Mouse (Mus musculus) T-cell, adult 66 days (primary cell): ENCODE measurements around the gene Tmem59. TPM values are rescaled to one million over a fixed set of nuclear protein-coding genes. Genes with fewer than 3 reads are reported as not detected.

Source experiments
- total RNA-seq, 2 experiments: library from RNA; stranded (reverse); gene quantifications; 3 replicates in 1 of 2; 4 replicates in 1 of 2; pipeline ENCODE4 v1.2.4; 2023

The Tmem59 gene
- total RNA-seq = 100 to 1,000 TPM; 115 to 138 TPM

DNA sequence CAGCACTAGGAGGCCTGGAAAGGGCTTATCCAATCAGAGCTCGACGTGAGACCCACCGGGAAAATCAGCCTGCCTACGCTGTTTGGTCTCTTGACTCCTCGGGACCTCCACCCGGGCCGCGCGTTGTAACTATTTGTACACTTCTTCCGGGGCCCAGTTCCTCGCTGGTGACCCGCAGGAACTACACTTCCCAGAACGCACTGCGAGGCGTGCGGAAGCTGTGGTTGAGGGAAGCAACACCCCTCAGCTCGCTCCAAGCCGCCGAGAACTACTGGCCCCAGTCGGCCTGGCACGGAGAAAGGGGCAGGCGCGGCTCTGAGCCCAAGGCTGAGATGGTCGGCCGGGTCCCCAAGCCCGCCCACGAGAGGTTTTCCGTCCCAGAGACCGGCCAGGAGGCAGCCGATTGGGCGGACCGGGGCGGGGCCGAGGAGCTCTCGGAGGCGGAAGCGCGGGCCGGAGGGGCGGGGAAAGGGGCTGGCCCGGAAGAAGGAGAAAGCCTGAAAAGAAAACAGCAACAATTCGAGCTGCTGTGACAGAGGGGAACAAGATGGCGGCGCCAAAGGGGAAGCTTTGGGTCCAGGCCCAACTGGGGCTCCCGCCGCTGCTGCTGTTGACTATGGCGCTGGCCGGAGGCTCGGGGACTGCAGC lies at the start of gene Tmem59:
Gene Tmem59 (plus strand): TSS at position 218 of the 648 bp plus-strand sequence.

DNA sequence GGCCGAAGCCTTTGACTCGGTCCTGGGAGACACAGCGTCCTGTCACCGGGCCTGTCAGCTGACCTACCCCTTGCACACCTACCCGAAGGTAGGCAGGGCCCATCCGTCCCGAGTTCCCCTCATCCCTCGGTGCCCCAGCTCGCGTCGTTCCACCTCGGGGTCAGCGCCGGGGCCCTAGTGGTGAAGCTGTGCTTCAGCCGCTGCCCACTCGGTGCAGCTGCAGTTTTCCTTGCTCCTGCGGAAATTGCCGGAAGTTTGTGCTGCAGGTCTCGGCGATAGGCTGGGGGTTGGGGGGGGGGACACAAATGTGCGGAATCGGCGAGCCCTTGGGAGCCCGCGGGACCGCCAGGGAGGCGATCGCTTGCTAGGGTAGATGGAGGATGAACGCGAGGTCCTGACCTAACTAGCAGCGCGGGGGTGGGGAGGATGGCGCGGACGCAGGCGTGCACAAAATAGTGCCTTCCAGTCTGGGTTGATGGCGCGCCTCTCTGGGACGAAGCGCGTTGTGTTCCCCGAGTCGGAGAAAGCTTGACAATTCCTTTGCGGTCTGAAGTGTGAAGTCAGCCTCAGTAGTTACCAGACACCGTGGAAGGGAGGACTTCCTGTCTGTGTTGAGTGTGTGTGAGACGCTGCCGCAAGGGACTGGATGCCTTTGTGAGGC lies 761 bp downstream of the Tmem59 start, which contains the start of gene Tceanc2:
Gene Tceanc2 (minus strand): TSS at position 287 of the 661 bp plus-strand sequence.

DNA sequence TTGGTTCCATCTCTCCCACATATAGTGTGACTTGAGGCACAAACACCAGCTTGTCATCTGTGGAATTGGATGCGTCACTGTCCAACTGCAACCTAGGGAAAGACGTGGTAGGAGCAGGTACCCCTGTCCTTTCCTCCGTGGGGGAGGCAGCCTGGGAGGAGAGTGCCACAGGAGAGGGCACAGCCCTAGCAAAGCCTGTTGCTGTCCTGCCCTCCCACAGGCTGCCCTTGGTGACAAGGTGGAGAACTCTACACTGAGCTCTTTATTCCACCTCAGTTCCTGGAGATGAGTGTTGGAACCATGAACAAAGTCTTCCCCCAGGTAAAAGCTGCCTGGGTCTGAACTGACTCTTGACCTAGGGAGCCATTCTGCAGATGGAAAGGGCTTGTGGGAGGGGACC lies 30.7 kb downstream of the Tmem59 start, which contains the start of gene Ldlrad1:
Gene Ldlrad1 (plus strand): TSS at position 301 of the 400 bp plus-strand sequence.

Other genes starting within 250 kb of the Tmem59 start
- 10 to 100 TPM; 73.8 to 78.0 TPM for gene Mrpl37, start 111.5 kb upstream of the Tmem59 start, total RNA-seq
- 10 to 100 TPM in 1 of 2 experiments, 1 to 10 TPM in 1; 6.0 to 11.3 TPM for gene Cyb5rl, start 111.4 kb upstream of the Tmem59 start, total RNA-seq
- gene Cdcp2, start 81.5 kb upstream of the Tmem59 start, total RNA-seq = under 1 TPM in 1 of 2 experiments, not detected in 1; 0.56 TPM
- gene Tceanc2, start 717 bp downstream of the Tmem59 start, total RNA-seq = 10 to 100 TPM; 33.2 to 36.1 TPM
- gene Ldlrad1, start 30.8 kb downstream of the Tmem59 start, total RNA-seq = 1 to 10 TPM in 1 of 2 experiments, not detected in 1; 1.0 TPM
- 10 to 100 TPM; 51.5 to 53.0 TPM for gene Lrrc42, start 75.1 kb downstream of the Tmem59 start, total RNA-seq
- gene Hspb11, start 75.2 kb downstream of the Tmem59 start, total RNA-seq = 10 to 100 TPM; 32.1 to 41.9 TPM
- gene Dio1, start 128.8 kb downstream of the Tmem59 start, total RNA-seq = not detected
- gene Yipf1, start 136.0 kb downstream of the Tmem59 start, total RNA-seq = 10 to 100 TPM; 45.7 to 50.8 TPM
- gene Ndc1, start 189.4 kb downstream of the Tmem59 start, total RNA-seq = 10 to 100 TPM; 12.2 to 12.8 TPM